Mouse (Mus musculus) liver, embryonic 15.5 days (tissue): ENCODE measurements around the gene Zfp354b. TPM values are rescaled to one million over a fixed set of nuclear protein-coding genes. Genes with fewer than 3 reads are reported as not detected.

Experiments used
- ATAC-seq: fragments of 200-750 bp; cut with Nextera tagmentation; 2 replicates; pipeline ENCODE4 v1.8.0; 2017; ENCODE audit warnings: moderate number of reproducible peaks, mild to moderate bottlenecking, moderate library complexity; ENCODE audit not compliant: insufficient read depth
- H3K27ac ChIP-seq: fragments of 300-500 bp; sonication (generic); replicated peaks from 2 replicates; pipeline ENCODE4 v1.5.1; 2015; ENCODE audit warnings: mild to moderate bottlenecking, inconsistent platforms
- H3K27me3 ChIP-seq: fragments of 300-500 bp; sonication (generic); 2 replicates; pipeline ENCODE4 v1.6.1; 2015; ENCODE audit warnings: mild to moderate bottlenecking, inconsistent platforms
- H3K36me3 ChIP-seq: fragments of 300-500 bp; sonication (generic); replicated peaks from 2 replicates; pipeline ENCODE4 v1.6.1; 2015; ENCODE audit warnings: moderate library complexity, mild to moderate bottlenecking, inconsistent platforms
- H3K4me1 ChIP-seq: fragments of 300-500 bp; sonication (generic); replicated peaks from 2 replicates; pipeline ENCODE4 v1.6.1; 2015; ENCODE audit warnings: inconsistent platforms
- H3K4me2 ChIP-seq: fragments of 300-500 bp; sonication (generic); 2 replicates; pipeline ENCODE4 v1.6.1; 2015; ENCODE audit warnings: moderate library complexity, mild to moderate bottlenecking, inconsistent platforms
- H3K4me3 ChIP-seq: fragments of 300-500 bp; sonication (generic); replicated peaks from 2 replicates; pipeline ENCODE4 v1.5.1; 2015; ENCODE audit warnings: mild to moderate bottlenecking, inconsistent platforms
- H3K9ac ChIP-seq: fragments of 300-500 bp; sonication (generic); 2 replicates; pipeline ENCODE4 v1.6.1; 2015; ENCODE audit warnings: moderate library complexity, mild to moderate bottlenecking, inconsistent platforms
- H3K9me3 ChIP-seq: fragments of 300-500 bp; sonication (generic); replicated peaks from 2 replicates; pipeline ENCODE4 v1.6.1; 2016; ENCODE audit warnings: inconsistent platforms
- WGBS: fragments of 180-500 bp; shearing (Covaris S2); methylation state at CpG from one replicate; pipeline ENCODE4 v1.1.7; 2015; ENCODE audit warnings: mixed read lengths; ENCODE audit not compliant: insufficient replicate concordance; 5-methylcytosine and 5-hydroxymethylcytosine counted together
- polyA plus RNA-seq: library from polyadenylated mRNA; unstranded; fragments of >200 nt; fragmentation: Nextera tagmentation; extraction: Ambion mirVana; gene quantifications from 2 replicates; pipeline ENCODE4 v1.2.1, GENCODE M21; 2015

The Zfp354b gene
- 0.14 TPM in 1 of 2 replicates, not detected in the other for polyA plus RNA-seq

DNA sequence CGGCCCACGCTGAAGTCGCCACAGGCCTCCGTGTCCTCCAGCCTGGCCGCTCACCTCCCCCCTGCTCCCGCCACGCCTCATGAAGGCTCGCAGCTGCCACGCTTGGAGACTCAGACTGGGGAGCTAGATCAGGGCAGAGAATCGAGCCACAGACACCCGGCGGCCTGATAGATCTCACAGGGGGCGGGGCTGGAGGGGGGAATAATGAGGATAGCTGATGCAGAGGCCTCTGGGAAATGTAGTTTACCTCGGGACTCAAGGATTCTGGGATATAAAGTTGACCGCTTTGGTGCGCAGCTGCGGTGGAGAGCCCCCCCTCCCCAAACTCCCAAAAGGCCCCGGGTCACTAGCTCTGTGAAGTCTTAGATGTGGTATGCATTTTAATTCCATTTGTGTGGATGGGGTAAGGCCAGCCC, at the start of gene Zfp354b:
Gene Zfp354b (minus strand): TSS at position 183 of the 416 bp plus-strand sequence.
- 0 out of 2 replicates have a peak, but pooled peaks cover 3% of the 10 kb centered on the region for H3K4me1 ChIP-seq
- peak within 1 kb of the TSS; percentile 60 for H3K4me3 ChIP-seq
- H3K4me2 ChIP-seq, result peak within 1 kb of the TSS; percentile 78
- H3K36me3 ChIP-seq, result no peaks in the 10 kb centered on the region
- WGBS, result under 1% methylated on average over 18 of the region's 18 CpGs
- peak; percentile 70 for ATAC-seq
- H3K9me3 ChIP-seq, result no peaks in the 10 kb centered on the region
- H3K27ac ChIP-seq, result no peak within 1 kb of the TSS
- H3K27me3 ChIP-seq, result peaks cover 26% of the 10 kb centered on the region
- H3K9ac ChIP-seq, result peak within 1 kb of the TSS; percentile 30

DNA sequence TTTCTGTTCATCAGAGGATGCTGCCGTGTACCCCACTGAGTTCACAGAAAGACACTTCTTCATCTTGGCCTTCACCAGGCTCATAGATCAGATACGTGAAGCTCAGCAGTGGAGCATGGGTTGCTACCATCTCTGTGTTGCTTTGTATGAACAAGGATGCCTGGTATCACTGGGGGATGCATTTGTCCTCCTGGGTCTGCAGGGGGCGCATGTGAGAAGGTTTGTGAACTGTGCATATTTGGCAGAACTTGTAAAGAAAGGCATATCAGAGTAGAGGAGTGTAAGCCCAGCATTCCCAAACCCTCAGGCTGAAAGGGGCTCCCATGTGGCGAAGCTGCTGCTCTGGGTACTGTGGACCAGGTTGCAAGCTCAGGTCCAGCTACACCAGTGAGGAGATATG, 45.8 kb upstream of the Zfp354b start:
- Histone ChIP-seq H3K4me3 (no peak overlapping the region), H3K9me3 (no peaks in the 10 kb centered on the region), H3K9ac (no peak overlapping the region), H3K27me3 (no peaks in the 10 kb centered on the region), H3K4me2 (no peak overlapping the region), H3K4me1 (no peaks in the 10 kb centered on the region), H3K36me3 (no peaks in the 10 kb centered on the region), H3K27ac (no peak overlapping the region)
- ATAC-seq, result no peak
- WGBS, result 64% methylated on average over 4 of the region's 4 CpGs

DNA sequence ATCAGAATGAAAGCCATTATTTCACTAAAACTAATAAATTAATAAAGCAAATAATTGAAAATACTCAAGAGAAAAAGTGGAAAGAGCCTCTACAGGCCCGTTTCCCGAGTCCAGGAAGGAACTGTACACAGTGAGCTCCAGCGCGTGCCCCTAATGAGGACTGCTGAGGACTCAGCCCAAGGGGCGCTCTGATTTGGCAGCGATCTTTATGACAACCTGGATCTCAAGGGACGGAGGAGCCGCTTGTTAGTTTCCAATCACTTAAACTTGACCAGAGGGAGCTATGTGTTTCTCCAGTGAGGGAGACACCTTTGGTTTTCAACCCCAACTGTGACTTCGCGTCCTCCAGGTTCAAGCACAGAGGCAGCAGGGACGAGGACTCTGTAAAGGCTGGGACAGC, 34.8 kb upstream of the Zfp354b start, which contains the start of gene Olfr1378:
Gene Olfr1378 (plus strand): TSS at position 301 of the 400 bp plus-strand sequence.
- H3K36me3 ChIP-seq, result no peaks in the 10 kb centered on the region
- H3K4me1 ChIP-seq, result no peaks in the 10 kb centered on the region
- no peaks in the 10 kb centered on the region for H3K27me3 ChIP-seq
- H3K4me2 ChIP-seq, result no peak within 1 kb of the TSS
- no peak within 1 kb of the TSS for H3K27ac ChIP-seq
- 71% methylated on average over 11 of the region's 11 CpGs for WGBS
- no peak for ATAC-seq
- no peaks in the 10 kb centered on the region for H3K9me3 ChIP-seq
- H3K4me3 ChIP-seq, result no peak within 1 kb of the TSS
- no peak within 1 kb of the TSS for H3K9ac ChIP-seq

DNA sequence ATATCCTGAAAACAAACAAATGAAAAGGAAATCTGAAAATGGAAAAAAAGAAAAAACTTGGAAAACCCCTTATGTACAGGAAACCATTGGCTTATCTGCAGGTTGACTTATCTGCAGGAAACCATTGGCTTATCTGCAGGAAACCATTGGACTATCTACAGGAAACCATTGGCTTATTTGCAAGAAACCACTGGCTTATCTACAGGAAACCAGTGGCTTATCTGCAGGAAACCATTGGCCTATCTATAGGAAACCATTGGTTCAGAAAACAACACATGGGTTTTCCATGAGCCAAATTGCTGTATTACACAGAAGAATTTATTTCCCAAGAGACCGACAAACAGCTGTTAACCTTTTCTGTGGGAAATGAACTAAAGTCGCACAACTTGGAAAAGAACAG, 33.5 kb upstream of the Zfp354b start:
- Histone ChIP-seq H3K36me3 (no peaks in the 10 kb centered on the region), H3K4me2 (no peak overlapping the region), H3K4me3 (no peak overlapping the region), H3K27ac (no peak overlapping the region), H3K4me1 (no peaks in the 10 kb centered on the region), H3K9ac (no peak overlapping the region), H3K9me3 (no peaks in the 10 kb centered on the region), H3K27me3 (no peaks in the 10 kb centered on the region)
- ATAC-seq, result no peak
- WGBS, result 20% methylated on average over 2 of the region's 2 CpGs

DNA sequence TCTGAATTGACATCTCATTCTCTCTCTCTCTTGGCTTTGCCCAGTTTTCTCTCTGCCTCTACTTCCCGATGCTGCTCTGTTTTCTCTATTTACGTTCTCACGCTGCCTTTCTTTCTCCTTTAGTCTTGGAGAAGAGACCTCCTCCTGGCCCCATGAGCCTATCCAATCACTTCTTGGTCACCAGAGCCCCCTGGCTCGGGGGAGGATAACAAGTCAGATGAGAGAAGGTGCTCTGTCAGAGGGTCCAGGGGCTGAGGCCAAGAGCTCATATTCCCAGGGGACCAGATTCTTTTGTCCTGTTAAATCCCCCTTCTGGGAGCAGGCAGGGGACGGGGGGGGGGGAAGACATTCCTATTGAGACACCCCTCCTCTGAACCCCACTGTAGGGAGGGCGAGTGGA, 22.2 kb upstream of the Zfp354b start, which contains the start of gene Prop1:
Gene Prop1 (minus strand): TSS at position 101 of the 400 bp plus-strand sequence.
- ATAC-seq, result no peak
- H3K9me3 ChIP-seq, result no peaks in the 10 kb centered on the region
- WGBS, result 58% methylated on average over 5 of the region's 6 CpGs

DNA sequence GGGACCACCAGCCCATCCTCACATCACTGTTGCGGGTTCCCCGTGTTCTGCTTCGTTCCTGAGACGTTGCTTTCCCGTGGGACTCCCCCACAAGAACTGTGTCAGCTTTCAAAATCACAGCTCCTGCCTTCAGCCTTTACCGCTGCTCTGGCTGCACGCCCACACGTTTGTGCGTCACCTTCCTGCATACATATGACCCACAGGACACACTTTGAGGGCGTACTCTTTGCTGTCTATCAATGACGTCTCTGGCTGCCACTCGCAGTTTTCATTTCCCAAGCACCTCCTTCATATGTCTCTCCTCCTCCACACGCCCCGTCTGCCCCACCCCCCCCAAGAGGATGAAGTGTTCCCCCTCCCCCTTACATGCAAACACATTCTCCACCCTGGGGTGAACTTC, 20.9 kb upstream of the Zfp354b start:
- H3K27ac ChIP-seq, result no peak overlapping the region
- no peaks in the 10 kb centered on the region for H3K4me1 ChIP-seq
- WGBS, result 60% methylated on average over 14 of the region's 14 CpGs
- no peak overlapping the region for H3K4me2 ChIP-seq
- no peaks in the 10 kb centered on the region for H3K27me3 ChIP-seq
- H3K4me3 ChIP-seq, result no peak overlapping the region
- no peak for ATAC-seq
- H3K9me3 ChIP-seq, result no peaks in the 10 kb centered on the region
- no peaks in the 10 kb centered on the region for H3K36me3 ChIP-seq
- H3K9ac ChIP-seq, result no peak overlapping the region

More for the DNA sequence above, 22.2 kb upstream of the Zfp354b start, which contains the start of gene Prop1:
- no peak within 1 kb of the TSS for H3K27ac ChIP-seq
- no peak within 1 kb of the TSS for H3K4me2 ChIP-seq
- H3K4me3 ChIP-seq, result no peak within 1 kb of the TSS
- no peaks in the 10 kb centered on the region for H3K4me1 ChIP-seq
- no peak within 1 kb of the TSS for H3K9ac ChIP-seq
- no peaks in the 10 kb centered on the region for H3K36me3 ChIP-seq
- no peaks in the 10 kb centered on the region for H3K27me3 ChIP-seq

DNA sequence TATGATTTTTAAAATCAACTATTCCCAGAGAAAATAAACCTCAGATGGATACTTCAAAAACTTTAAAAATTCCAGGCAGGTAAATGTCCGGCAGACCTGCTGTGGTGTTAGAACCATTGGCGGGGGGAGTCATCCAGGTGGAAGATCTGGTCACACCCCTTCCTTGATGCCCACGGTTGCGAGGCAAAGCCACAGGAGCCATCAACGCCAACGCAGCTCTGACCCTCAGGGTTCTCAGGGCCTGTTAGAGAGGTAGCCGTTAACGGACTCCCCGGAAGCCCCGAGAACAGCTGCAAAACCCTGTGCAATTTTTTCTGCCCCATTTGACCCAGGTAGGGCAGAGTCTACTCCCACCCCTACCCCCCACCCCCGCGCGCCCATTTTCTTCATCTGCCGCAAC, 12.1 kb upstream of the Zfp354b start, which contains the start of gene 4933414I15Rik:
Gene 4933414I15Rik (minus strand): TSS at position 260 of the 400 bp plus-strand sequence.
- ATAC-seq, result no peak
- 65% methylated on average over 14 of the region's 14 CpGs for WGBS
- H3K4me1 ChIP-seq, result no peaks in the 10 kb centered on the region
- H3K4me3 ChIP-seq, result no peak within 1 kb of the TSS
- H3K27ac ChIP-seq, result no peak within 1 kb of the TSS
- no peaks in the 10 kb centered on the region for H3K36me3 ChIP-seq
- no peak within 1 kb of the TSS for H3K9ac ChIP-seq
- no peaks in the 10 kb centered on the region for H3K9me3 ChIP-seq
- H3K27me3 ChIP-seq, result no peaks in the 10 kb centered on the region
- H3K4me2 ChIP-seq, result no peak within 1 kb of the TSS

DNA sequence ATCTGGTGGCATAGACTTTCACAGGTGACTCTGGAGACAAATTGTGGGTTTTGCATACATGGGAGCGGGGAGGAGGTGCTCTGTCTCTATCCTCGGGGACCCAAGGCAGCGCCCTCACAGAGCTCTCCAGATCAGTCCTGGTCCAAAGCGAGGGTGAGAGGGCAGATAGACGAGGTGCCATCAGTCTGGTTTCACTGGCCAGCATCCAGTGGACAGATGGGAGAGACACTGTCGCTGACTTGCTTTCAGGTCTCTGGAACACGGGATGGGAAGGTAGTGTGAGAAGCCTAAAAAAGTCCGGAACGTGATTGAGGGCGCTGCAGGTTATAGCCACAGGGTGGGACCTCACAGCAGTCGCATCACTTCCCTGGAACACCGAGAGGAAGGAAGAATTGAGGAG, 11.0 kb upstream of the Zfp354b start:
- Histone ChIP-seq H3K9ac (no peak overlapping the region), H3K27ac (no peak overlapping the region), H3K27me3 (no peaks in the 10 kb centered on the region), H3K4me3 (no peak overlapping the region), H3K9me3 (no peaks in the 10 kb centered on the region), H3K4me1 (no peaks in the 10 kb centered on the region), H3K36me3 (no peaks in the 10 kb centered on the region), H3K4me2 (no peak overlapping the region)
- 51% methylated on average over 12 of the region's 12 CpGs for WGBS
- ATAC-seq, result no peak

DNA sequence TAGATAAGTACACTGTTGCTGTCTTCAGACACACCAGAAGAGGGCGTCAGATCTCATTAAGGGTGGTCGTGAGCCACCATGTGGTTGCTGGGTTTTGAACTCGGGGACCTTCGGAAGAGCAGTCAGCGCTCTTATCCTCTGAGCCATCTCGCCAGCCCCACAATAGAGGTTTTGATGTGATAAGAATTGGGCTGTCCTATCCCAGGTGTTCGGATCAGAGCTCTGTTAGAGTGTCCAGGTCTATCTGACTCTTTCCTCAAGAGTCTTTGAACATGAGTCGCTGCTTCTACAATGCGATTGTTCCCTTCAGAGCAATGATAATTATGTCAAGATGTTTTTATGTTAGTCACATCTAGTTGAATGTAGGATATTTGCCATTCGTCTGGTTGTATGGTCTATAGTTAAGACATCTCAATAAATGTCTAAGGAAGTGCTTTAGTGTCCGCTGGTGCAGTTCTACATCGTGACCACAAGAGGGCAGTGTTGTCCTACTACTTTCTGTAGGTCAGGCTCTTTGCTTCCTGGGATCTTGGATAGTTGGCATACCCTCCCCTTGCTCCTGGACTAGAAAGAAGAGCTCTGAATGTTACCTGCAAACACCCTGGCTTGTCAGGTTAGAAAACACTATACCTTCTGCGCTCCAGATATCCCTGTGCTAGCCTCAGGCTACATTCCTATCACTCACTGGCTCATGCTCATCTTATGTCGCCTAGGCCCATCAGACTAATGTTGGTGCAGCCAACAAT, 8.4 kb upstream of the Zfp354b start:
- ATAC-seq, result no peak
- H3K4me3 ChIP-seq, result no peak overlapping the region
- no peaks in the 10 kb centered on the region for H3K4me1 ChIP-seq
- WGBS, result 28% methylated on average over 14 of the region's 14 CpGs
- no peak overlapping the region for H3K9ac ChIP-seq
- H3K4me2 ChIP-seq, result no peak overlapping the region
- H3K27ac ChIP-seq, result no peak overlapping the region
- no peaks in the 10 kb centered on the region for H3K36me3 ChIP-seq
- no peaks in the 10 kb centered on the region for H3K27me3 ChIP-seq
- no peaks in the 10 kb centered on the region for H3K9me3 ChIP-seq

DNA sequence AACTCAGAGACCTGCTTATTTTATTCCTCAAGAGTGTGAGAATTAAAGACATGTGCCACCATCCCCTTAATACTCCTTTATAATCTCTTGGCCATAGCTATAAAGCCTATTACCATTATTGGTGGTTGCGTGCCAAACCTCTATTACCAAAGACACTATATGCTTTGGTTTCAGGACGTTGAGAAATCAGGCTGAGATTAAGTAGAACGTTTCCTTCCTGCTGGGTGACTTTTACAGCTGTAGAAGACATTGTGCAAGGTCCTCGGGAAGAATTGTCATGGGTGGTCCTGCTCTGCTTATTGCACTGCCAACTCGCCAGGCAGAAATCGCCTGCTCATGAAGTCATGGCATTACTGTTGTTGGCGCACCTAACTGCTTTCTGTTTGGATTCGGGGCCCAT, 7.0 kb upstream of the Zfp354b start:
- no peak for ATAC-seq
- 49% methylated on average over 8 of the region's 8 CpGs for WGBS
- Histone ChIP-seq H3K4me2 (no peak overlapping the region), H3K4me3 (no peak overlapping the region), H3K9ac (no peak overlapping the region), H3K9me3 (no peaks in the 10 kb centered on the region), H3K27ac (no peak overlapping the region), H3K4me1 (no peaks in the 10 kb centered on the region), H3K27me3 (no peaks in the 10 kb centered on the region), H3K36me3 (no peaks in the 10 kb centered on the region)

DNA sequence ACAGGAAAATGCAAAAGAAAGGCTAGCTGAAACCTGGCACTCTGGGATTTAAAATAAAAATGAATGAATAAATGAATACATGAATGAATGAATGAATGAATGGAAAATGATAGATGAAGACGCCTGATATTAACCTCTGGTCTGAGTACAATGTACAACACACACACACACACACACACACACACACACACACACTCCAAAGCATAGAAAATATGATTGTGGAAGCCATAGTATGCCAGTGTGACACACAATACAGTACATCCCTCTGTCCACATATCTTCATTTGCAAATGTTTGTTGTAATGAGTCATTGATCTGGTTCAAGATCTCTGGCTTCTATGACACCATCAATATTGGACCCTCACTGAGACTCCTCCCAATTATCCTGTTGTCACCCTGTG, 607 bp upstream of the Zfp354b start:
- Histone ChIP-seq H3K4me1 (0 out of 2 replicates have a peak, but pooled peaks cover 3% of the 10 kb centered on the region), H3K27me3 (peaks cover 26% of the 10 kb centered on the region), H3K27ac (no peak overlapping the region), H3K9ac (no peak overlapping the region), H3K36me3 (no peaks in the 10 kb centered on the region), H3K4me3 (no peak overlapping the region), H3K4me2 (peak overlapping the region; percentile 78), H3K9me3 (no peaks in the 10 kb centered on the region)
- no peak for ATAC-seq
- 25% methylated on average over 1 of the region's 1 CpGs for WGBS
